Mouse (Mus musculus): ENCODE data around the gene Gas2.

Gene Gas2

GRCm38 (mm10) chr7:51872597-51872996 is 10.8 kb downstream of the Gas2 start:
- POLR2A ChIA-PET: interaction anchor here in 1 of 4 experiments (4.3 kb wide), 1 partner anchor 11 kb away, joined by 35 read pairs; the partner anchor contains the start of genes Fancf and Gas2
- CTCF ChIA-PET: no interaction called here

DNA sequence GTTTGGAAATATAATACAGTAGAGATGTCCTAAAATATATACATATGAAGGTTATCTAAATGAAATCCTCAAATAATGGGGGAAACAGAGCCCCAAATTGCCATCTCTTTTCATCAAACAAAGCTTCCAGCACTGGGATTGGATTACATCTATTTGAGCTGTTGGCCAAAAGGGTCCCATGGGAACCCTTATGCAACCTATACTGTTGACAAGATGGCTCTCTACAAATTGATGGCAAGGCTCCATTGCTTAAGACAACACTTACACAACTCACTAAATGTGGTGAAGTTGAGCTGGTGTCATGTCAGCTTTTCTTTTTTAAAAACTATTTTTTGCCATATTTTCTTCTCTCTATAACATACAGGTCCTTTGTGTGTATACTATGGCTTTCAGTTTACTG is 14.5 kb downstream of the Gas2 start:
- ChIA-PET CTCF (no interaction called here), POLR2A (interaction anchor here (0.6 to 3.2 kb wide), 4 partner anchors 13 to 234 kb away, joined by 3 to 30 read pairs (median 6); partner anchors contain the start of genes Fancf (in 3 of the 4) and Gas2 (in 3 of the 4))

DNA sequence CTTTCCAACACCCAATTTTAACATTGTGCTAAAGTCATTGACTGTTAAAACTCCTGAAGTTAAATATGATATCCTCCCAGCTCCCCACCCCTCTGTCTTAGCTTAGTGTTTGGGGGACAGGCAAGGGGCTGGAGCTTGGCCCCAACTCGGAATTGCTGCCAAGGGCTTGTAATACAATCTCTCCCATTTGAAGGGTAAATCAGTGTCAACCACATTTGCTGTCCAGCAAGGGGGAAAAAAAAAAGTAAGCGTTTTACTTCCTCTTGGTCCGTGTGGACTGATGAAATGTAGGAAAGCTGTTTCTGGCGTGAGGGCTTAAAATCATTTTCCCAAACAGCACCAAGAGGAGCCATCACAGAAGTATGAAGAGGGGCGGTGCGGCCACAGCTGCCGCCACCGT is 16.9 kb downstream of the Gas2 start:
- POLR2A ChIA-PET: interaction anchor here (0.6 to 3.4 kb wide), 10 partner anchors 9 to 87 kb away, joined by 3 to 36 read pairs (median 7); partner anchors contain the start of genes Fancf (in 4 of the 4) and Gas2 (in 4 of the 4)
- CTCF ChIA-PET: interaction anchor here in 1 of 4 experiments (1.2 kb wide), 1 partner anchor 94 kb away, joined by 4 read pairs; no protein-coding TSS in a partner anchor

DNA sequence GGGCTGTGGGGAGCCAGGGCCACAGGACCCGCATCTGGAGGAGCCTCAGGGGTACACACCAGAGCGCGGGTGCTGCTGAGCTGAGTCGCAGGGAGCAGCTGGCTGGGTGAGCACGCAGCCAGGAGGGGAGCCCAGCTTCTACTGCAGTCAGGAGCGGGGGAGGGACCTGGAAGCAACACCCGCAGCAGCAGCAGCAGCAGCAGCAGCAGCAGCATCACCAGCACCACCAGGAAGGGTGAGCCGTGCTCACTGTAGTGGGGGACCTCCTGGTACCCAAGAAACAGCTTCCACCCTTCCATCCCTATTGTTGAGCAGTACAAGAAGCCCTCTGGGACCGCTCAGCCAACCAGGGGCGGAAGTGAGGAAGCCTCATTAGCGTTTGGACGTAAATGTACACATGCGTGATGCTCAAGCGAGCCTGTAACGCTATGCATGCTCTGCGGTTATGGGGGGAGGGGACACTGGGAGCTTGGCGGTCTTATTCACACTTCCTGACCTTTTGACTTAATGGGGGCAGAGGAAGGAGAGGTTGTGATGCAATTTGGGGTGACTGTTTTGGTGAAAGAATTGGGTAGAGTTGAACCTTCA is 17.4 kb downstream of the Gas2 start:
- ChIA-PET POLR2A (interaction anchor here (0.6 to 3.4 kb wide), 12 partner anchors 10 to 87 kb away, joined by 3 to 36 read pairs (median 5); partner anchors contain the start of genes Fancf (in 4 of the 4) and Gas2 (in 4 of the 4)), CTCF (interaction anchor here in 2 of 4 experiments (0.9 to 1.2 kb wide), 2 partner anchors 93 kb away, joined by 3 to 4 read pairs; no protein-coding TSS in a partner anchor)

GRCm38 (mm10) chr7:51880121-51880520 is 18.3 kb downstream of the Gas2 start:
- POLR2A ChIA-PET: interaction anchor here in 3 of 4 experiments (1.0 to 3.4 kb wide), 5 partner anchors 11 to 18 kb away, joined by 3 to 36 read pairs (median 9); partner anchors contain the start of genes Fancf (in 2 of the 3) and Gas2 (in 2 of the 3)

DNA sequence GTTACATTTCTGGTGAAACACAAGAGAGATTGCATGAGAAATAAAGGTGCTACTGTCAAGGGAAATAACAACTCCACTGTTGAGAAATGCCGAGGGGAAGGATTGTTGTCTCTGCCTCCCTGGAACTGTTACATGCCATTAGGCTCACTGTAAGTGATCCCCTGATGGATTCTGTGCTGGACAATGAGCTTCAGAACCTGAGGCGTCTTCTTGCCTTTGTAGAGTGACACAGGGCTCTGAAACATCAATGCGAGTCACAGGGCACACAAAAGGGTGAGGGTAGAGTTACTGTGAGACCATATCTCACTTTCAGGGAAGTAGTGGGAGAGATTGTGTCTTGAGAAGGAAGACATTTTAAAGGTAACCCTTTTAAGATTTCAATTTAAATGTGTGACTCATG is 23.5 kb downstream of the Gas2 start:
- POLR2A ChIA-PET: interaction anchor here in 1 of 4 experiments (1.3 kb wide), 1 partner anchor 23 kb away, joined by 8 read pairs; the partner anchor contains the start of genes Fancf and Gas2
- CTCF ChIA-PET: interaction anchor here in 1 of 4 experiments (1.3 kb wide), 1 partner anchor 87 kb away, joined by 4 read pairs; no protein-coding TSS in a partner anchor

More at GRCm38 (mm10) chr7:51880121-51880520, 18.3 kb downstream of the Gas2 start:
- CTCF ChIA-PET: interaction anchor here in 1 of 4 experiments (1.1 kb wide), 1 partner anchor 92 kb away, joined by 4 read pairs; no protein-coding TSS in a partner anchor

DNA sequence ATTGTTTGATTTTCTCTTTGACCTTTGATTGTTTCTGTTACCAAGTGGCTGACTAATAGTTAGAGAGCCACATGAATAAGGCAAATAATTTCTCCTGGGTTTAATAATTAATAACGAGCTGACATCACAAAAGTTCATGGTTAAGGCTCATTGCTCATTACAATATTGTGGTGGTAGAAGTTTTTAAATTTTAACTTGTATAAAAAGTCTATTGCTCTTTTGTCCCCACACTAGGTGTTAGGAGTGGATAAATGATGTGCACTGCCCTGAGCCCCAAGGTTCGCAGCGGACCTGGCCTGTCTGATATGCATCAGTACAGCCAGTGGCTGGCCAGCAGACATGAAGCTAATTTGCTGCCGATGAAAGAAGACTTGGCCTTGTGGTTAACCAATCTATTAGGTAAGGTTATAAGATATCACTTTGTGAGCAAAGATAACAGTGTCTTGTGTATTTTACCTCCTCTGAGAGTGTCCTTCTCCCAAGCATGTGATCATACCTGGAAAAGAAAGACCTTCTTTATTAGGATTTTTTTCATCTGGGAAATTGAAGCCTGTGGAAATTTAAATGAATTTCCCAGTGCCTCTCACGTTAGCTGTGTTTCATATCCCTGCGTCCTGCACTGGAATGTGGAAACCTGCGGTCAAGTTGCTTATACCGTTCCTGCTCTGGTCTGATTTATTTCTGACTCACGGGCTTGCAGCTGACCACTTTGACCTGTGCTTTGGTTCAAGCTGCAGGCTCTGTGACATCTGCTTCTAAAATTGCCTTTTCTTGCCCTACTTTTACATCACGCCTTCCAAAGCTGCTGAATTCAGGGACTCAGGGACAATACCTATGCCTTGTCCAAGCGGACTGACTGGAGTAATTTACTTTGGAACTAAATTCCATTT is 26.1 kb downstream of the Gas2 start:
- POLR2A ChIA-PET: no interaction called here
- CTCF ChIA-PET: no interaction called here

DNA sequence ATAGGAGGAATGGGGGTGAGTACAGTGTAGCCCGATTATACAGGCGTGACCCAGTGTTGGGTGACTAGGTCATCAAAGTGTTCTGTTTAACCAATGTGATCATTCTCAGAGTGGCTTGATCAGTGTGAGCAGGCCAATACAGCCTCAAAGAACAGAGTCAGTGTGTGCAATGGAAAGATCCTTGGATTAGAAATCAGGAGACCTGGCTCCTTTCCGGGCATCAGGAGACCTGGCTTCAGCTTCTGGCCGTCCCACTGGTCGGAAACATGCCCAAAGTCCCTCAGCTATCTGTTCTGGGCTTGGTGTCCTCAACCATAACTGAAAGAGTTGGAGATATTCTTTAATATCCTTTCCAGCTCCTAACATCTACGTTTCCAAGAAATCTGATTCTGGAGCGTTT is 27.8 kb downstream of the Gas2 start:
- ChIA-PET CTCF (no interaction called here), POLR2A (interaction anchor here in 1 of 4 experiments (0.6 kb wide), 1 partner anchor 281 kb away, joined by 3 read pairs; no protein-coding TSS in a partner anchor)

GRCm38 (mm10) chr7:51892224-51892965 is 30.6 kb downstream of the Gas2 start:
- ChIA-PET POLR2A (interaction anchor here in 1 of 4 experiments (0.6 to 1.0 kb wide), 2 partner anchors 12 to 30 kb away, joined by 3 to 4 read pairs; partner anchors contain the start of genes Fancf and Gas2), CTCF (interaction anchor here in 1 of 4 experiments (0.6 to 0.7 kb wide), 2 partner anchors 44 to 376 kb away, joined by 4 to 6 read pairs; no protein-coding TSS in a partner anchor)

DNA sequence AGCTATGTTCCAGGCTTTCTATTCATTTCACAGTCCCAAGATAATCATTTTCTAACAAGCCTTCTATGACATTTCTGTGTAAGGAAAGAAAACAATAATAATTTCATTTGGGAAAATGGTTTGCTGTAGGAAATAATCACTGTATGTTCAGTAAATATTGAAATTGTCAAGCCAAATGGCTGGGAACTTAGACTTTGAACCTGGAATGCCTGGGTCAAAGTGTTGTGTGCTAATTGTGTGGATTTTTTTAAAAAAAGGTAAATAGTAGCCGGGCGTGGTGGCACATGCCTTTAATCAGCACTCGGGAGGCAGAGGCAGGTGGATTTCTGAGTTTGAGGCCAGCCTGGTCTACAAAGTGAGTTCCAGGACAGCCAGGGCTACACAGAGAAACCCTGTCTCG is 31.2 kb downstream of the Gas2 start:
- POLR2A ChIA-PET: interaction anchor here in 1 of 4 experiments (0.6 kb wide), 1 partner anchor 13 kb away, joined by 3 read pairs; no protein-coding TSS in a partner anchor

GRCm38 (mm10) chr7:51894133-51894801 is 32.5 kb downstream of the Gas2 start:
- ChIA-PET POLR2A (no interaction called here), CTCF (no interaction called here)

More for the DNA sequence above, 31.2 kb downstream of the Gas2 start:
- CTCF ChIA-PET: no interaction called here

GRCm38 (mm10) chr7:51894939-51895338 is 33.1 kb downstream of the Gas2 start:
- ChIA-PET CTCF (no interaction called here), POLR2A (no interaction called here)

DNA sequence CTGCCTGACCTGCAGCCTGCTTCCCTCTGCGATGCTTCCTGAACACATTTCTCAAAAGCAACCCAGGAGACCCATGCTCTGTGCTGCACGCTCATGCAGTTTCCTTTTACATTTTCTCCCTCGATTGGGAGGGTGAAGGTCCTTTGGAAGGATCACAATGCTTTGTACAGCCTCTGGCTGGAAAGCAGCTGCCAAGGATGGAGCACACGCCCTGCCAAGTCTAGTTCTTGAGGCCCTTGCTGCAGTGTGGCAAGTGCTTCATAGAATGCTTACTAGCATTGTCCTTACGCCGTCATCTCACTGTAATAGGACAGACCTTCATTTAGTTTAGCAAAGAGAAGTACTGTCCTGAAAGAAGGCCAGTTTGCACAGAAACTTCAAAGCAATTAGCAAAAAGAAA is 37.3 kb downstream of the Gas2 start:
- POLR2A ChIA-PET: no interaction called here
- CTCF ChIA-PET: no interaction called here

GRCm38 (mm10) chr7:51913292-51914050 is 51.7 kb downstream of the Gas2 start:
- POLR2A ChIA-PET: no interaction called here
- CTCF ChIA-PET: no interaction called here

DNA sequence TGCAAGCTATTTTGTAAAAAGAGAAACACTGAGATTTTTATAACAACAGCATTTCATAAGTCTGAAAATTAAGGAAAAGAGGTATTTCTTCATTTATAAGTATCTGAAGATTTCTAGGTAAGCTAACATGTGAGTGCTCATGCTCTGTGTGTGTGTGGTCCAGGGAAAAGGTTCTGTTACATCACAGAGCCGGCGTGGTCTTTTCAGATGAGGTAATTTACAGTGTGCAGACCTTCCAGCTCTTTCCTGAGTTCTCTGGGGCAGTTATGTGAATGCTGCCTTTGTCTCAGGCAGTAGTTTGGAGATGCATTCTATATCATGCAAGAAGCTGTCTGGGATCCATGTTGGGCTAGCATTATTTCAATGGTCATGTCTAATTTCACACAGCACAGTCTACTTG is 52.3 kb downstream of the Gas2 start:
- CTCF ChIA-PET: no interaction called here
- POLR2A ChIA-PET: no interaction called here

GRCm38 (mm10) chr7:51928761-51929519 is 67.1 kb downstream of the Gas2 start:
- POLR2A ChIA-PET: interaction anchor here in 1 of 4 experiments (0.5 to 1.3 kb wide), 2 partner anchors 67 to 432 kb away, joined by 3 to 5 read pairs; partner anchors contain the start of genes Fancf and Gas2
- CTCF ChIA-PET: interaction anchor here in 1 of 4 experiments (0.5 kb wide), 1 partner anchor 79 kb away, joined by 3 read pairs; no protein-coding TSS in a partner anchor

GRCm38 (mm10) chr7:51931217-51931616 is 69.4 kb downstream of the Gas2 start:
- ChIA-PET CTCF (no interaction called here), POLR2A (no interaction called here)

Measured in embryonic stem cell, embryonic (primary cell).